Mouse (Mus musculus): ENCODE measurements at regions not wholly inside any gene's neighbourhood (a gene's known extent, or its start where the extent isn't known, plus 50 kb on each side); places are given as distances from the start of the nearest gene placed in this dataset.

DNA sequence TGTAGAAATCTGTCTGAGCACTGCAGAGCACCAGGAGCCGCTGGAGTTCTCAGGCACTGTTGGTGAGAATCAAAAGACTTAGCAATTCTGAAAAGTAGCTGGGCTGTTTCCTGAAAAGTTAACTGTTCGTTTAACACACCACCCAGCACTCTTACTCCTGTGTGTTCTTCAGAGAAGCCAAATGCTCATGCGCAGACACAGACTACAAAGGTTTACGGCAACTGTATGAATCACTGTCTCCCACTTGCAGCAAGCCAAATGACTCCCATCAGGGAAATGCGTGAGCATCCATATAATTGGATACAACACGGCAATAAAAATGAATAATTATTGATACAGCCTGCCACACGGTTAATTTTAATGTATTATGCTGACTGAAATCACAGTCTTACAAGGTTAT lies 220.0 kb upstream of the N4bp1 start:
- DNase-seq = no peak

DNA sequence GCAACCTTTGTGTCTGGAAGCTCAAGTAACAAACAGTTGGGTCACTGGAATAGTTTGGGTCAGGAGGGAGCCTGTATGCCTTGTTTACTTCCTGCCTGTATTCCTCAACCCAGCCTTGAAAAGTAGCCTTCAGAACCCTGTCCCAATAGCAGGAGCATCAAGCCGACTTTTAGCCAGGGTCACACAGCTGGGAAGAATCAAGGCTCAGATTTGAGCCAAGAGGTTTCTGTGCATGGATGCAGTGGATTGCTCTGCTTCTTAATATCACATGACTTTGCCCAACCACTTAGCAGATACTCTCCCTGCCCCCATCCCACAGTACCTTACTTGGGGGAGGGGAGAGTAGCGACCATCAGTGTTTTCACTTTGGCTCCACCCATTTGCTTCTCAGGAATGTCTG lies 210.2 kb upstream of the N4bp1 start:
- DNase-seq = no peak

GRCm38 (mm10) chr8:87094685-87095084 lies 209.6 kb upstream of the N4bp1 start:
- DNase-seq = no peak

GRCm38 (mm10) chr8:87093716-87094115 lies 208.7 kb upstream of the N4bp1 start:
- DNase-seq = no peak

DNA sequence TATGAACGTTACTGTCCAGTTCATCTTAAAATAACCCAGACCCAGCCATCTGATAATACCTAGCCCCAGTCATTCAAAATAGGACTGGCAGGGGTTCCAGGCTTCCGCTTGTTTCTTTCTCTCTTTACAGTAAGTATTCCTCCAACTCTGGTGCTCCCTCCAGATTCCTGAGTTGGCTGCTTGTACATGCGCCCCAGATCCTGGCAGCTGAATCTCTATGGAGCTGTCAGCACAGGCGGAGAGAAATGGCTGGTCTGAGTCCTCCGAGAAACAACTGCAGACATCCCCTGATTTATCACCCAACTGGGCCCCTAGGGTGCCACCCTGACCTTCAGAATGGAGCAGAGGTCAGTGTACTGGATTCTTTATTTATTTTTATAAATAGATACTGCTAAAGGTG lies 208.0 kb upstream of the N4bp1 start:
- DNase-seq = no peak

GRCm38 (mm10) chr8:87087451-87088095 lies 202.5 kb upstream of the N4bp1 start:
- DNase-seq = peak; percentile 42

GRCm38 (mm10) chr8:87078260-87078659 lies 193.2 kb upstream of the N4bp1 start:
- no peak for DNase-seq

DNA sequence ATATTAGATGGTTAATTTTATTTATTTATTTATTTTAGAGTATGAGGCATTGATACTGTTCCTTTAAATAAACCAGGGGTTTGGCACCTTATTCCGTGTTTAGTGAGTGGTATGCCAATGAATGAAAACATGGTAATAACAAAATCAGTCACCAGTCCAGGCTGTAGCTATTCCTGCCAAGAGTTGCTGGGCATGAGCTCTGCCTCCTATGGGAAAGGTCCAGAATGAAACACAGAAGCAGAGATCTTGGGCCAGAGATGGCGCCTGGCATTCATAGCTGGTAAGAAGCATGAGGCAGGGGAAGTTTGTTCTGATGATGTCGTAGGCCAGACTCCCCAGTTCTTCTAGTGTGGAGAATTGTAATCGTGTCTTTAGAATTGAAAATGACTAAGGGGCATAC lies 190.9 kb upstream of the N4bp1 start:
- DNase-seq = no peak

DNA sequence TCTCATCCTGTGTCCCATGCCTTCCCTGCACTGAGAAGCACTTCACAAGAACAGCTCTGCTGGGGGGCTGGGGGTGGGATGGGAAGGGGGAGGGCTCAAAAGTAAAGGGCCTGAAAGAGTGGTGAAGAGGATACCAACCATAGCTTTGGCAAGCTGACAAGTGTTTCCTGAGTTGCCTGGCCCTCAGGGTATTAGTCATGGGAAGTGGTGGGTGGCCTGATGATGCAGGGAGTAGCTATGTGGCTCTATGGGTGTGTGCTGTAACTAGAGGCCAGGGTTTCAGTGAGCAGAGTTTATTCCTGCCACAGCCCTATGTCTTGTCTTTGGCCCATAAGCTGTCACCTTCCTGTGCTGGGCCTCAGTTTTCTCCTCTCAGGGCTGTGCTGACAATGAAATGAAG lies 186.2 kb upstream of the N4bp1 start:
- DNase-seq = no peak

DNA sequence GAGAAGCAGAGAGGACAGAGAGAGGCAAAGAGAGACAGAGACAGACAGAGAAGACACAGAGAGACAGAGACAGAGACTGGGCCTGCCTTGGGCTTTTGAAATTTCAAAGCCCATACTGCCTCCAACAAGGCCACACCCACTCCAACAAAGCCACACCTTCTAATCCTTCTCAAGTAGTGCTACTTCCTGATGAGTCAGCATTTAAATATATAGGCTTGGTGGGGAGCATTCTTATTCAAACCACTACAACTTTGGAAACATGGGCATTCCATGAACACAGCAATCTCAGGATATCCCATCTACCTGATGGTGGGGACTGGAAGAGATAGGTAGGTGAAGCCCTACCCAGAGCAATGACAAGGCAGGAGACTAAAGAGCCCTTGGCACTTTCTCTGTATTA lies 182.0 kb upstream of the N4bp1 start:
- DNase-seq = no peak

DNA sequence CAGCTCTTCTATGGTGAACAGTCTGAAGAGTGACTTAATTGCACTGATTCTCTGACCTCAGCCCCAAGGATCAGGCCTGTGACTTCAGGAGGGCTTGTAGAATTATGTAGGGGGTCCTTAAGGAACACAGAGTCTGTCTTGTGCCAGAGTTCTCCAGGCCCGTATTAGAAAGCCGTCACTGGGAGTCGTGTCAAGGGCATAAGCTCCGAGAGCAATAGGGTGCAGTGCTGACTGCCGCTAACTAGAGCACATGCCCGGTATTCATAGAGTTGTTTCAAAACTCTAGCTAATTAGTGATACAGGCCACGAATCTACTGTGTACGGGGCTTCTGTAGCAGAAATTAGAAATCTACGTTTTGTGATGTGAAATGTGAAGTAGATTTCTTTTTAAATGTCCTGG lies 179.7 kb upstream of the N4bp1 start:
- DNase-seq = no peak

GRCm38 (mm10) chr8:87064250-87064747 lies 179.2 kb upstream of the N4bp1 start:
- DNase-seq = no peak

GRCm38 (mm10) chr8:87063588-87063987 lies 178.5 kb upstream of the N4bp1 start:
- no peak for DNase-seq

DNA sequence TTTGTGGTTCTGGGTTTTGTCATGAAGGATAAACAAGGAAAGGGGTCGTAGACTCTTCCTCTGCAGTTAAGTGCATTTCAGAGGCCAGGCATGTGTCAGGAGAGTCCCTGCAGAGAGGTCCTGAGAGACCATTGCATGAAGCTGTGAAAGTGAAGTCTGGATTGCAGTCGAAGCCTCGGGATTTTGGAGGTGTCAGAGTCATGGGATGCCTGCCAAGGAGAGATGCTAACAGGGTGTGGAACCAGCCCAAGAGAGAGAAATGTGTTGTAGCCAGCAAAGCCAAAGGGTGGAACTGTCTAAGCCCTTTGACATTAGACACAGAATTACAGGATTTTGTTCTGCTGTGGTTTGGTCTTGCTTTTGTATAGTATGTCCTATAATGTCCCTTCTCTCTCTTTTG lies 164.7 kb upstream of the N4bp1 start:
- no peak for DNase-seq

GRCm38 (mm10) chr8:87049196-87049595 lies 164.1 kb upstream of the N4bp1 start:
- DNase-seq = no peak

DNA sequence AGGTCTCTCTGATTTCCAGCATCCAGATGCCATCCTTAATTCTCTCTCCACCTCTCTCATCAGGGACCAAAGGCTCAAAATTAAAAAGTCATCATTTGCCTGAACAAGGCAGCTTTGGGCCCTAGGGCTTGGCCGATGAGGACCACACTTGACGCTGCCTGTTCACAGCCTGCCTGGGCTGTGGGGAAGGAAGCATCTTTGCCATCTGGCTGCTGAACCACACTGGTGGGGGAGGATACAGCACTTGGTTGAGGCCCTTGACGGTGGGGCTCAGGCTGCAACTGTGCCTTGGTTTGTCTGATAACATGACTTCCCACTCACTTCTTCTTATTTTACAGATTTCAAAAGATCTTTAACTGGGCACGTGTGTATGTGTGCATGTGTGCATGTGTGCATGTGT lies 161.5 kb upstream of the N4bp1 start:
- peak; percentile 30 for DNase-seq

GRCm38 (mm10) chr8:87043016-87043415 lies 158.0 kb upstream of the N4bp1 start:
- DNase-seq = peak; percentile 13

DNA sequence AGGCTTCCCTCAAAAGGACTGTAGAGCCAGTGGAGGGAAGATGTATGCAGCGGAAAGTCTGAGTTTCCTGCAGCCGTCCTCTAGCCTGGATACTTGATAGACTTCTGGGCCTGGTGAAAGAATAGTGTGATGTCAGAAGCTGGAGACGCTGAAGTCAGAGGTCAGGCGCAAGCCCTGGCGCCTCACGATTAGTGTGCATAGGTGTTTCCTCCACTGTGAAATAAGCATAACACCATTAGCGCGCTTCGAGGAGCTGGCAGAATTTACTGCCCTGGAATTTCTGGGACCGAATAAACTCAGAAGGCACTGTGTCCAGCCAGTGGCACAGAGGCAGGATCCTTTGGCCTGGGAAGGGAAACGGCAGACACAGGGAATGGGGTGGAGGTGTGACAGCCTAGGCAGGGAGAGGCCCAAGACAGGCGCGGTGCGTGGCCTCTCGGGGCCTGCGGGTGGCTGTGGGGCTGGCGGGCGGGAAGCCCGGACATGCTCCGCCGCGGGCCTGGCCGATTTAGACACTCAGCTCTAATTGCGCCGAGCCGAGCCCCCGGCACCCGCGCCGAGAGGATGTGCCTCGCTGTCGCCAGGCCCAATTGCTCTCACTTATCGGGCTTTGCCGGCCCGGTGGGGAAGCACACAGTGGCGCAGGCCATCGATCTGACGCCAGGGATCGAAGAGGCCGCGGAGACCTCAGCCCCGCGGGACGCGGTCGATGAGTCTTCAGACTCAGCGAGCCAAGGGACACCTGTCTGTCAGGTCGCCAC lies 152.7 kb upstream of the N4bp1 start:
- DNase-seq = peak; percentile 15

GRCm38 (mm10) chr8:87035996-87036395 lies 150.9 kb upstream of the N4bp1 start:
- no peak for DNase-seq

GRCm38 (mm10) chr8:87028171-87028570 lies 143.1 kb upstream of the N4bp1 start:
- no peak for DNase-seq

DNA sequence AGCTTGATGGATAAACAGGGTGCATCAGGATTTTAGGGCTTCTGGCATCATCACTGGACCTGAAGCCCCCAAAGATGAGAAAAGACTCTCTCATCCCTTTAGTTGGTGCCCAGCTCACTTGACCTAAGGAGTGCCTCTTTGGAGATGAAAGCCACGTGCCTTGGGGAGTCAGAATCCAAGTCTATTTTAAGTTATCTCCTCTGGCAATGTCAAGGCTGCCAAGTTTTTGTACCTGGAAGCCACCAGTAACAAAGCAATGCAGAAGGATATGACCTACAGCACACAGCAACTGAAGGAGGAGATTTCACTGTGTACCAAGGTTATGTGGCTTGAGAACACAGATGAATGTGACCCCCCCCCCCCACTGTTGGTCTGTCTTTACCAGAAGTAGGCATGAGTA lies 140.9 kb upstream of the N4bp1 start:
- no peak for DNase-seq

DNA sequence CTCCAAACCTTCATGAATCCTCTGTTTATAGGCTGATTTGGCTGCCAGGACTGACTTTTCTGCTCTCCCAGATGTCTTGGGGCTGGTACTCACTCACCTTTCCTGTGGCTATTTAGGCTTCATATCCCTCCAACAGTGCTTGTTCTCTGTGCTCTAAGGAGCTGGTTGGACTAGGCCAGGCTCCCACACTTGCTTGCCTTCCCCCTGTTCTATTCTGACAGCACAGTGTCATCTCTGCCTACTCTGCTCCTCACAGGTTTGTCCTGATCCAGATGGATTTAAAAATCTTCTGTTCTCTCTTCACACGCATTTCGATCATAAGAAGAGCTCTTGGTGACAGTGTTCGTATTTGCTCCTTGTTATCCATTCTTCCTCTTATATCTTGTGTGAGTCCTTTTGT lies 134.7 kb upstream of the N4bp1 start:
- DNase-seq = no peak

DNA sequence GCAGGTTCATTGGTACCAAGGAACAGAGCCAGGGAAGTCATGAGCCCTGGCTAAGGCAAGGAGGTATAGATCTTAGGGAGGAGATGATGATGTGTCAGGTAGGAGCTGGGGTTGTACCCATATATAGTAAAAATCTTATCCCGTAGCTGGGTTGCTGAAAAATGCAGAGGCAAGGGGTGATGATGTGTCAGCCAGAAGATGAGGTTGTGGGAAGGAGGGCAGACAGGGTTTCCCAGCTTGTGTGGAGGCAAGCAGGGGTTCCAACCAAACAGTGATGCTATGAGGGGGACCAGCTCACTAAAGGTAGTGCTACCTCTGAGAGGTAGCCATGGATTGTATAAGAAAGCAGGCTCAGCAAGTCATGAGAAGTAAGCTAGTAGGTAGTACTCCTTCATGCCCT lies 90.5 kb upstream of the N4bp1 start:
- DNase-seq = no peak

GRCm38 (mm10) chr8:86971736-86972135 lies 86.7 kb upstream of the N4bp1 start:
- no peak for DNase-seq

DNA sequence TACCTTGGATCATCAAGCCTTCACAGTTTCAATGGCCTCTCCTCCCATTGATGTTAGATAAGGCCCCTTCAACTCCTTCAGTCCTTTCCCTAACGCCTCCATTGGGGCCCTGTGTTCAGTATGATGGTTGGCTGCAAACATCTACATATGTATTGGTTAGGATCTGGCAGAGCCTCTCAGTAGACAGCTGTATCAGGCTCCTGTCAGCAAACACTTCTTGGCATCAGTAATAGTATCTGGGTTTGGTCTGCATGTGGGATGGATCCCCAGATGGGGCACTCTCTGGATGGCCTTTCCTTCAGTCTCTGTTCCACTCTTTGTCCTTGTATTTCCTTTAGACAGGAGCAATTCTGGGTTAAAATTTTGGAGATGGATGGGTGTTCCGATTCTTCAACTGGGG lies 84.0 kb upstream of the N4bp1 start:
- no peak for DNase-seq
